Mouse (Mus musculus) liver, embryonic 13.5 days (tissue): ENCODE results near the gene Thsd4. TPM values are rescaled to one million over a fixed set of nuclear protein-coding genes. Genes with fewer than 3 reads are reported as not detected.
"Not testable (repeated sequence)": the region's sequence is repeated elsewhere in the genome, so short reads cannot be mapped to it uniquely, and the experiment has no call there.

Source experiments
- ATAC-seq: fragments of 200-750 bp; cut with Nextera tagmentation; 2 replicates; pipeline ENCODE4 v1.8.0; 2017; ENCODE audit warnings: low read depth, mild to moderate bottlenecking, moderate number of reproducible peaks, moderate library complexity
- DNase-seq: peaks from one replicate; pipeline ENCODE4 v3.0.0; 2022
- H3K27ac ChIP-seq: fragments of 300-500 bp; sonication (generic); 2 replicates; pipeline ENCODE4 v1.5.1; 2015; ENCODE audit warnings: moderate library complexity, mild to moderate bottlenecking, inconsistent platforms
- H3K27me3 ChIP-seq: fragments of 300-500 bp; sonication (generic); 2 replicates; pipeline ENCODE4 v1.6.1; 2015; ENCODE audit warnings: mild to moderate bottlenecking, inconsistent platforms
- H3K36me3 ChIP-seq: fragments of 300-500 bp; sonication (generic); 2 replicates; pipeline ENCODE4 v1.6.1; 2015; ENCODE audit warnings: mild to moderate bottlenecking, inconsistent platforms
- H3K4me1 ChIP-seq: fragments of 300-500 bp; sonication (generic); replicated peaks from 2 replicates; pipeline ENCODE4 v1.6.1; 2015; ENCODE audit warnings: inconsistent platforms
- H3K4me2 ChIP-seq: fragments of 300-500 bp; sonication (generic); 2 replicates; pipeline ENCODE4 v1.6.1; 2015; ENCODE audit warnings: inconsistent platforms, mild to moderate bottlenecking, moderate library complexity
- H3K4me3 ChIP-seq: fragments of 300-500 bp; sonication (generic); replicated peaks from 2 replicates; pipeline ENCODE4 v1.5.1; 2015; ENCODE audit warnings: mild to moderate bottlenecking, inconsistent platforms
- H3K9ac ChIP-seq: fragments of 300-500 bp; sonication (generic); 2 replicates; pipeline ENCODE4 v1.6.1; 2015; ENCODE audit warnings: mild to moderate bottlenecking, inconsistent platforms
- H3K9me3 ChIP-seq: fragments of 300-500 bp; sonication (generic); replicated peaks from 2 replicates; pipeline ENCODE4 v1.6.1; 2016; ENCODE audit warnings: inconsistent platforms
- WGBS: fragments of 180-500 bp; shearing (Covaris S2); methylation state at CpG from one replicate; pipeline ENCODE4 v1.1.7; 2015; ENCODE audit not compliant: insufficient replicate concordance; 5-methylcytosine and 5-hydroxymethylcytosine counted together
- polyA plus RNA-seq: library from polyadenylated mRNA; unstranded; fragments of >200 nt; fragmentation: Nextera tagmentation; extraction: Ambion mirVana; gene quantifications from 2 replicates; pipeline ENCODE4 v1.2.1, GENCODE M21; 2015

Thsd4 gene
- polyA plus RNA-seq, 1 experiment from 2014 or later = 1.2 TPM

DNA sequence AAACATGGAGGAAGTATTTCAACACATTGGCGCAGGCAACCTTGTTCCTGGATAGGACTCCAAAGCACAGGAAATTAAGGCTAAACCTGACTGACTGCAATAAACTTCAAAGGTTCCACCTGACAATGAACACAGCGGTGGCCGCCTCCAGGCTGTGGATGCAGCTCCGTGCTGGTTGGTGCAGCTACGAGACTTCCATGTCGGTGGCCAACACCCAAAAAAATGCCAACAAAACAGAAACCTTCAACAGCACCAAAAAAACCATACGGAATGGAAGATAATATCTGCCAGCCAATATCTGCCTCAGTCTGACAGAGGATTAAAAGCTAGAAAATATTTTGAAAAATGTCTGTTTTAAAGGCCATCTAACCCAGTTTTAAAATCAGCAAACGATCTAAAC lies 583.3 kb downstream of the Thsd4 start:
- Histone ChIP-seq H3K4me2 (no peak overlapping the region), H3K27me3 (no peaks in the 10 kb centered on the region), H3K36me3 (no peaks in the 10 kb centered on the region), H3K9me3 (no peaks in the 10 kb centered on the region), H3K4me1 (no peaks in the 10 kb centered on the region), H3K27ac (no peak overlapping the region), H3K9ac (no peak overlapping the region), H3K4me3 (no peak overlapping the region)
- ATAC-seq (no peak), DNase-seq (no peak)
- 75% methylated on average over 8 of the region's 8 CpGs for WGBS

DNA sequence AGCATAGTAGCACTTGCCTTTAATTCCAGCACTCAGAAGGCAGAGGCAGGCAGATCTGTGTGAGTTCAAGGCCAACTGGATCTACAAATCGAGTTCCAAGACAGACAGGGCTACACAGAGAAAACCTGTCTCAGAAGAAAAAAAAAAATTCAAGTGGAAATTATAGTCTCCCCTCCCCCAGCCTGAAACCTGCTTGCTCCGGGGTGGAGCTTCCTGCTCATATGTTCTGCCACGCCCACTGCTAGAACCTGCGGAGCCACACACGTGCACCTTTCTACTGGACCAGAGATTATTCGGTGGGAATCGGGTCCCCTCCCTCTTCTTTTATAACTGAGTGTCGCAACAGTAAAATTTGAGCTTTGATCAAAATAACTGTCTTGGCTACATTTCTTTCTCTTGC lies 586.0 kb downstream of the Thsd4 start:
- not testable (repeated sequence) for H3K9me3 ChIP-seq, H3K27me3 ChIP-seq, H3K9ac ChIP-seq, DNase-seq, H3K4me1 ChIP-seq, H3K4me3 ChIP-seq, ATAC-seq, H3K4me2 ChIP-seq, H3K36me3 ChIP-seq, H3K27ac ChIP-seq
- 59% methylated on average over 8 of the region's 8 CpGs for WGBS

GRCm38 (mm10) chr9:59930248-59930647 lies 591.6 kb downstream of the Thsd4 start:
- H3K9me3 ChIP-seq = no peaks in the 10 kb centered on the region
- no peak overlapping the region for H3K4me2 ChIP-seq
- no peak overlapping the region for H3K4me3 ChIP-seq
- no peak for ATAC-seq
- no peak overlapping the region for H3K27ac ChIP-seq
- H3K27me3 ChIP-seq = no peaks in the 10 kb centered on the region
- no peaks in the 10 kb centered on the region for H3K4me1 ChIP-seq
- H3K36me3 ChIP-seq = 0 out of 2 replicates have a peak, but pooled peaks cover 4% of the 10 kb centered on the region
- DNase-seq = no peak
- WGBS = 59% methylated on average over 3 of the region's 3 CpGs
- no peak overlapping the region for H3K9ac ChIP-seq

Other genes with a start within 250 kb of the Thsd4 start
- gene Lrrc49, start 166.1 kb upstream of the Thsd4 start, polyA plus RNA-seq = 1.2 and 1.3 TPM in 2 replicates
- 0.06 and 0.08 TPM in 2 replicates for gene Larp6, start 190.9 kb upstream of the Thsd4 start, polyA plus RNA-seq